8 mouse cellular contexts compared by ENCODE assay signal in genomic region chr12:111757561-111758325, GRCm38 (mm10). TPM values are rescaled to one million over a fixed set of nuclear protein-coding genes. Genes with fewer than 3 reads are reported as not detected.
A peak's percentile ranks its signal among the peaks of the same experiment; 100 is the strongest.
DNase-seq lines count a peak whose midpoint lies in the region; ATAC-seq and TF ChIP-seq lines count a peak whose summit lies in the region.

No protein-coding gene starts in this region.

- DNase-seq in heart, postnatal 14 days: no peak
- DNase-seq in forebrain, embryonic 14.5 days (ENCODE audit: low spot score): no peak
- no peak for DNase-seq in urinary bladder, postnatal 36 days (ENCODE audit: low spot score in 2 of 2)

- no peak for TF ChIP-seq CTCF in bone marrow, adult 2 months (IDR thresholded peaks at IDR 0.05; ENCODE audit: control insufficient read depth, insufficient read depth, low read length)

- no peak for TF ChIP-seq POLR2A in bone marrow, adult 2 months (IDR thresholded peaks at IDR 0.05; ENCODE audit: borderline replicate concordance, control insufficient read depth, low read depth, low read length)

- H3K9me3 ChIP-seq in heart, embryonic 16.5 days (replicated peaks; ENCODE audit: control insufficient read depth, low read length): no peaks in the 10 kb centered on the region
- H3K9me3 ChIP-seq in forebrain, embryonic 14.5 days (replicated peaks; ENCODE audit: control insufficient read depth, low read length): no peaks in the 10 kb centered on the region

- peak overlapping the region; percentile 96 for H3K9ac ChIP-seq in heart, embryonic 16.5 days (ENCODE audit: low read length)
- peak overlapping the region; percentile 98 for H3K9ac ChIP-seq in forebrain, embryonic 14.5 days (ENCODE audit: low read length)

- H3K27ac ChIP-seq in heart, embryonic 16.5 days (ENCODE audit: low read length): peak overlapping the region; percentile 90
- no peak overlapping the region for H3K27ac ChIP-seq in bone marrow, adult 2 months (ENCODE audit: control insufficient read depth, insufficient read depth, low read depth, low read length, poor library complexity)
- H3K27ac ChIP-seq in forebrain, embryonic 14.5 days (ENCODE audit: low read depth, low read length): peak overlapping the region; percentile 92; the same call in 1 of the 2 replicates

- H3K4me3 ChIP-seq in heart, embryonic 16.5 days (ENCODE audit: low read length): peak overlapping the region; percentile 78
- peak overlapping the region; percentile 81 for H3K4me3 ChIP-seq in bone marrow, adult 2 months (replicated peaks; ENCODE audit: control insufficient read depth, low read depth, low read length)
- H3K4me3 ChIP-seq in forebrain, embryonic 14.5 days (ENCODE audit: low read depth, low read length): peak overlapping the region; percentile 86

- no peaks in the 10 kb centered on the region; the same call in 1 of the 2 replicates for H3K36me3 ChIP-seq in heart, embryonic 16.5 days (ENCODE audit: control insufficient read depth, insufficient read depth)
- H3K36me3 ChIP-seq in forebrain, embryonic 14.5 days (ENCODE audit: control insufficient read depth, insufficient read depth, low read length): peaks cover 4% of the 10 kb centered on the region; the same call in 1 of the 2 replicates

- no peak for ATAC-seq in heart, embryonic 16.5 days (replicated peaks; ENCODE audit: extremely low read depth, insufficient read depth, low FRiP score)
- ATAC-seq in forebrain, embryonic 14.5 days: 0 out of 2 replicates have a peak, but pooled peaks have one; percentile 1
- peak; percentile 6; the same call in 1 of the 2 replicates for ATAC-seq in megakaryocyte-erythroid progenitor cell, adult 5-6 weeks (replicated peaks; ENCODE audit: low FRiP score, low TSS enrichment, poor library complexity, severe bottlenecking)
- no peak for ATAC-seq in frontal cortex, adult (ENCODE audit: low TSS enrichment)
- no peak for ATAC-seq in inflammation-experienced regulatory T-cells, adult 6 months

- H3K4me2 ChIP-seq in heart, embryonic 16.5 days (ENCODE audit: low read depth, low read length): peak overlapping the region; percentile 98
- H3K4me2 ChIP-seq in forebrain, embryonic 14.5 days (ENCODE audit: low read length): peak overlapping the region; percentile 89

- H3K4me1 ChIP-seq in heart, embryonic 16.5 days (ENCODE audit: control insufficient read depth, insufficient read depth, low read length): peaks cover 22% of the 10 kb centered on the region
- peaks cover 1% of the 10 kb centered on the region for H3K4me1 ChIP-seq in bone marrow, adult 2 months (ENCODE audit: control insufficient read depth, insufficient read depth, low read length)
- peaks cover 16% of the 10 kb centered on the region for H3K4me1 ChIP-seq in forebrain, embryonic 14.5 days (ENCODE audit: control insufficient read depth, insufficient read depth, low read length)

- H3K27me3 ChIP-seq in heart, embryonic 16.5 days (ENCODE audit: control insufficient read depth, insufficient read depth, low read length): no peaks in the 10 kb centered on the region
- no peaks in the 10 kb centered on the region for H3K27me3 ChIP-seq in forebrain, embryonic 14.5 days (replicated peaks; ENCODE audit: control insufficient read depth, insufficient read depth, low read length)

- intact Hi-C loops in heart, postnatal 14 days (cut with DNase I): no loop called here

- 59% methylated on average over 10 of the region's 10 CpGs for WGBS in heart, embryonic 16.5 days
- WGBS in bone marrow, adult 2 months: 56% methylated on average over 10 of the region's 10 CpGs
- 38% methylated on average over 10 of the region's 10 CpGs for WGBS in forebrain, embryonic 14.5 days

RNA-seq across cellular contexts. Expression of gene Klc1, which starts 0.9 kb away (rescaled TPM):
- polyA plus RNA-seq in heart, embryonic 16.5 days (2015; fragmentation: Nextera tagmentation; extraction: Ambion mirVana): 125 and 134 TPM in 2 replicates
- 100 to 1,000 TPM; 120 to 129 TPM for total RNA-seq in heart, postnatal 14 days (2021)
- polyA plus RNA-seq in bone marrow, adult 2 months (2011; ENCODE audit: insufficient read depth, insufficient read length, low replicate concordance, missing spikeins): 55.3 and 70.4 TPM in 2 replicates
- 391 and 464 TPM in 2 replicates for polyA plus RNA-seq in forebrain, embryonic 14.5 days (2014; fragmentation: Nextera tagmentation; extraction: Ambion mirVana)
- total RNA-seq in megakaryocyte-erythroid progenitor cell, adult 5-6 weeks (2014; fragmentation: Nextera tagmentation): 35.3 and 58.3 TPM in 2 replicates
- total RNA-seq in megakaryocyte-erythroid progenitor cell, adult 5-6 weeks (2017): 28.3 and 36.1 TPM in 2 replicates
- 10 to 100 TPM; 17.9 to 19.7 (median 18.3) TPM for polyA plus RNA-seq in inflammation-experienced regulatory T-cells, adult 6 months (2017; shearing (Covaris generic))

RNA-seq across cellular contexts. Expression of gene Apopt1, which starts 44.7 kb away (rescaled TPM):
- 40.2 and 43.9 TPM in 2 replicates for polyA plus RNA-seq in heart, embryonic 16.5 days (2015; fragmentation: Nextera tagmentation; extraction: Ambion mirVana)
- 10 to 100 TPM; 36.9 to 37.0 TPM for total RNA-seq in heart, postnatal 14 days (2021)
- 15.1 and 16.8 TPM in 2 replicates for polyA plus RNA-seq in bone marrow, adult 2 months (2011; ENCODE audit: insufficient read depth, insufficient read length, low replicate concordance, missing spikeins)
- 47.1 and 50.8 TPM in 2 replicates for polyA plus RNA-seq in forebrain, embryonic 14.5 days (2014; fragmentation: Nextera tagmentation; extraction: Ambion mirVana)
- 62.7 and 67.7 TPM in 2 replicates for total RNA-seq in megakaryocyte-erythroid progenitor cell, adult 5-6 weeks (2014; fragmentation: Nextera tagmentation)
- total RNA-seq in megakaryocyte-erythroid progenitor cell, adult 5-6 weeks (2017): 55.5 and 56.4 TPM in 2 replicates
- polyA plus RNA-seq in inflammation-experienced regulatory T-cells, adult 6 months (2017; shearing (Covaris generic)): 10 to 100 TPM; 55.8 to 85.0 (median 74.3) TPM

RNA-seq across cellular contexts. Expression of gene Bag5, which starts 44.7 kb away (rescaled TPM):
- 40.9 and 42.9 TPM in 2 replicates for polyA plus RNA-seq in heart, embryonic 16.5 days (2015; fragmentation: Nextera tagmentation; extraction: Ambion mirVana)
- 10 to 100 TPM; 22.6 to 22.7 TPM for total RNA-seq in heart, postnatal 14 days (2021)
- polyA plus RNA-seq in bone marrow, adult 2 months (2011; ENCODE audit: insufficient read depth, insufficient read length, low replicate concordance, missing spikeins): 4.4 and 7.7 TPM in 2 replicates
- polyA plus RNA-seq in forebrain, embryonic 14.5 days (2014; fragmentation: Nextera tagmentation; extraction: Ambion mirVana): 60.4 and 65.8 TPM in 2 replicates
- total RNA-seq in megakaryocyte-erythroid progenitor cell, adult 5-6 weeks (2014; fragmentation: Nextera tagmentation): 27.7 and 28.9 TPM in 2 replicates
- total RNA-seq in megakaryocyte-erythroid progenitor cell, adult 5-6 weeks (2017): 33.0 and 52.3 TPM in 2 replicates
- 10 to 100 TPM; 22.0 to 40.1 (median 36.7) TPM for polyA plus RNA-seq in inflammation-experienced regulatory T-cells, adult 6 months (2017; shearing (Covaris generic))

RNA-seq across cellular contexts. Expression of gene Xrcc3, which starts 55.9 kb away (rescaled TPM):
- 5.6 and 6.7 TPM in 2 replicates for polyA plus RNA-seq in heart, embryonic 16.5 days (2015; fragmentation: Nextera tagmentation; extraction: Ambion mirVana)
- total RNA-seq in heart, postnatal 14 days (2021): 1 to 10 TPM; 2.1 to 3.1 TPM
- 5.7 and 11.6 TPM in 2 replicates for polyA plus RNA-seq in bone marrow, adult 2 months (2011; ENCODE audit: insufficient read depth, insufficient read length, low replicate concordance, missing spikeins)
- 3.0 and 3.7 TPM in 2 replicates for polyA plus RNA-seq in forebrain, embryonic 14.5 days (2014; fragmentation: Nextera tagmentation; extraction: Ambion mirVana)
- 32.1 and 34.7 TPM in 2 replicates for total RNA-seq in megakaryocyte-erythroid progenitor cell, adult 5-6 weeks (2014; fragmentation: Nextera tagmentation)
- 6.7 and 11.2 TPM in 2 replicates for total RNA-seq in megakaryocyte-erythroid progenitor cell, adult 5-6 weeks (2017)
- 1 to 10 TPM; 2.8 to 5.2 (median 4.1) TPM for polyA plus RNA-seq in inflammation-experienced regulatory T-cells, adult 6 months (2017; shearing (Covaris generic))

RNA-seq across cellular contexts. Expression of gene Zfyve21, which starts 56.2 kb away (rescaled TPM):
- polyA plus RNA-seq in heart, embryonic 16.5 days (2015; fragmentation: Nextera tagmentation; extraction: Ambion mirVana): 111 and 124 TPM in 2 replicates
- 10 to 100 TPM; 55.3 to 59.7 TPM for total RNA-seq in heart, postnatal 14 days (2021)
- polyA plus RNA-seq in bone marrow, adult 2 months (2011; ENCODE audit: insufficient read depth, insufficient read length, low replicate concordance, missing spikeins): 9.3 and 12.8 TPM in 2 replicates
- 43.0 and 45.0 TPM in 2 replicates for polyA plus RNA-seq in forebrain, embryonic 14.5 days (2014; fragmentation: Nextera tagmentation; extraction: Ambion mirVana)
- total RNA-seq in megakaryocyte-erythroid progenitor cell, adult 5-6 weeks (2014; fragmentation: Nextera tagmentation): 7.3 and 20.4 TPM in 2 replicates
- total RNA-seq in megakaryocyte-erythroid progenitor cell, adult 5-6 weeks (2017): 5.4 and 9.6 TPM in 2 replicates
- 1 to 10 TPM; 3.5 to 6.8 (median 4.5) TPM for polyA plus RNA-seq in inflammation-experienced regulatory T-cells, adult 6 months (2017; shearing (Covaris generic))

Comparison
In these comparisons a context has a peak if more than half of its experiments do, and no peak if none do; other contexts are left out.
1. ATAC-seq: peak in forebrain, embryonic 14.5 days (single experiment) and megakaryocyte-erythroid progenitor cell, adult 5-6 weeks (single experiment); none in heart, embryonic 16.5 days (single experiment), frontal cortex, adult (single experiment) and inflammation-experienced regulatory T-cells, adult 6 months (single experiment).
2. Peak in every context shown above with its lines, with median percentiles within 50 percentile points of each other: H3K4me3 ChIP-seq.